Mouse (Mus musculus) limb, embryonic 11.5 days (tissue): ENCODE measurements around the gene 4930444G20Rik. TPM values are rescaled to one million over a fixed set of nuclear protein-coding genes. Genes with fewer than 3 reads are reported as not detected.
"Not testable (repeated sequence)": the region's sequence is repeated elsewhere in the genome, so short reads cannot be mapped to it uniquely, and the experiment has no call there.

Source experiments
- ATAC-seq: fragments of 200-750 bp; cut with Nextera tagmentation; 2 replicates; pipeline ENCODE4 v1.8.0; 2017; ENCODE audit warnings: low read depth; ENCODE audit not compliant: insufficient number of reproducible peaks, low FRiP score, low TSS enrichment
- DNase-seq: peaks from one replicate; pipeline ENCODE4 v3.0.0-alpha.2; 2015; ENCODE audit warnings: low spot score
- H3K27ac ChIP-seq: fragments of 300-500 bp; sonication (generic); replicated peaks from 2 replicates; pipeline ENCODE4 v1.5.1; 2014; ENCODE audit warnings: low read depth, mild to moderate bottlenecking, low read length
- H3K27me3 ChIP-seq: fragments of 300-500 bp; sonication (generic); 2 replicates; pipeline ENCODE4 v1.6.1; 2014; ENCODE audit warnings: mild to moderate bottlenecking, low read length, mixed read lengths; ENCODE audit not compliant: control insufficient read depth, insufficient read depth
- H3K36me3 ChIP-seq: fragments of 300-500 bp; sonication (generic); 2 replicates; pipeline ENCODE4 v1.6.1; 2014; ENCODE audit warnings: mild to moderate bottlenecking, low read length, moderate library complexity, mixed read lengths; ENCODE audit not compliant: control insufficient read depth, insufficient read depth
- H3K4me1 ChIP-seq: fragments of 300-500 bp; sonication (generic); 2 replicates; pipeline ENCODE4 v1.6.1; 2014; ENCODE audit warnings: low read length, mixed read lengths; ENCODE audit not compliant: control insufficient read depth, insufficient read depth
- H3K4me2 ChIP-seq: fragments of 300-500 bp; sonication (generic); 2 replicates; pipeline ENCODE4 v1.6.1; 2014; ENCODE audit warnings: low read depth, mild to moderate bottlenecking, moderate library complexity; ENCODE audit not compliant: severe bottlenecking
- H3K4me3 ChIP-seq: fragments of 300-500 bp; sonication (generic); 2 replicates; pipeline ENCODE4 v1.5.1; 2014; ENCODE audit warnings: low read depth, low read length
- H3K9ac ChIP-seq: fragments of 300-500 bp; sonication (generic); 2 replicates; pipeline ENCODE4 v1.6.1; 2014; ENCODE audit warnings: mild to moderate bottlenecking, low read length
- H3K9me3 ChIP-seq: fragments of 300-500 bp; sonication (generic); 2 replicates; pipeline ENCODE4 v1.6.1; 2016; ENCODE audit warnings: low read length; ENCODE audit not compliant: control insufficient read depth
- WGBS: fragments of 180-500 bp; shearing (Covaris S2); extraction: QIAGEN DNeasy Blood & Tissue Kit; methylation state at CpG from one replicate; pipeline ENCODE4 v1.1.7; 2014; 5-methylcytosine and 5-hydroxymethylcytosine counted together
- polyA plus RNA-seq: library from polyadenylated mRNA; unstranded; fragments of >200 nt; fragmentation: Nextera tagmentation; extraction: Ambion mirVana; gene quantifications from 2 replicates; pipeline ENCODE4 v1.2.1, GENCODE M21; 2014

4930444G20Rik gene
- polyA plus RNA-seq, 1 experiment from 2014 or later = not detected

DNA sequence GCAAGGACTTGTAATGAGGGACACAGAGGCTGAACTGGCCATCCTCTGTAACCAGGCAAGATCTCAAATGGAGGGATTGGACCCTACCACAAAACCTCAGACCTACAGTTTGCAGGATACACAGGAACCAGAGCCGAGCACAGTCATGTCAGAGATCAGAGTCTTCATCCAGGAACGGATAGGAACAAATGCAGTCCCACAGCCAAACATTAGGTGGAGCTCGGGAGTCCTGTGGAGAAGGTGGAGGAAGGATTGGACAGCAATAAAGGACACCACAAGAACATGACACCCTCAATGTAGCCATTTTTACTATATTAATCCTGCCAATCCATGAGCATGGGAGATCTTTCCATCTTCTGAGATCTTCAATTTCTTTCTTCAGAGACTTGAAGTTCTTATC lies 31.6 kb downstream of the 4930444G20Rik start:
- H3K27ac ChIP-seq, H3K9me3 ChIP-seq, H3K4me2 ChIP-seq, H3K9ac ChIP-seq, H3K4me3 ChIP-seq, H3K4me1 ChIP-seq, H3K36me3 ChIP-seq, ATAC-seq, H3K27me3 ChIP-seq: not testable (repeated sequence)
- DNase-seq = peak; percentile 71
- WGBS = 7% methylated on average over 3 of the region's 3 CpGs

DNA sequence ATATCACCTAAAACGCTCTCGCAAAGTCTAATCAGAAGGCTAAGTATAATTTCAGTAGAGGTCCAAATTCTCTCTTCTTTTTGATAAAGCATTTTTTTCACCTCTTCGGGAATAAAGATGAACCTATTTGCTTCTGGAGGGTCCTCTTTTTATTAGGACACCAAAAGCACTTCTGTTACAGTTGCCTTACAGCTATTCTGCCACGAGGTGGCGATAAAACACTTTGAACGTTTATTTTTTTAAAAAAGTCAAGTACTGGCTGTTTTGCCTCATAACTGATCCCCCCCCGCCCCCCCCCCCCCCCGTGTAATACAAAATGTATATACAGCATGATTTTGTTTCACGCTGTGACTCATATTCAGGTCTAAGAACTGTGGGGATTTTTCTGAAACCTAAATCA lies 33.6 kb downstream of the 4930444G20Rik start:
- Histone ChIP-seq H3K4me1 (no peaks in the 10 kb centered on the region), H3K27me3 (no peaks in the 10 kb centered on the region), H3K9ac (no peak overlapping the region), H3K4me2 (no peak overlapping the region), H3K9me3 (no peaks in the 10 kb centered on the region), H3K36me3 (no peaks in the 10 kb centered on the region), H3K4me3 (no peak overlapping the region), H3K27ac (no peak overlapping the region)
- ATAC-seq (no peak), DNase-seq (peak; percentile 36)
- 7% methylated on average over 9 of the region's 9 CpGs for WGBS

DNA sequence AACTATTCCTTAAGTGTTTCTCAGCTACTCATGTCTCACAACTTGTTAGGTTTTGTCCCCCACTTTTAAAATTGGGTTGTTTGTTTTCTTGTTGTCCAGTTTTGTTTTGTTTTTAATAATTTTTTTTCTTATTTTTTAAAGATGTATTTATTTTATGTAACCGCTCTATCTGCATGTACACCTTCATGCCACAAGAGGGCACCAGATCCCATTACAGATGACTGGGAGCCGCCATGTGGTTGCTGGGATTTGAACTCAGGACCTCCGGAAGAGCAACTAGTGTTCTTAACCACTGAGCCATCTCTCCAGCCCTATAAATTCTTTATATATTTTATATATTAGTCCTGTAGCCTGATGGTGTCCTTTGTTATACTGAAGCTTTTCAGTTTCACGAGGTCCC lies 49.3 kb downstream of the 4930444G20Rik start:
- 91% methylated on average over 4 of the region's 4 CpGs for WGBS
- H3K36me3 ChIP-seq = no peaks in the 10 kb centered on the region
- ATAC-seq (no peak), DNase-seq (no peak)
- H3K27me3 ChIP-seq = no peaks in the 10 kb centered on the region
- no peaks in the 10 kb centered on the region for H3K9me3 ChIP-seq
- H3K27ac ChIP-seq = no peak overlapping the region
- H3K4me3 ChIP-seq = no peak overlapping the region
- H3K9ac ChIP-seq = no peak overlapping the region
- H3K4me1 ChIP-seq = no peaks in the 10 kb centered on the region
- H3K4me2 ChIP-seq = no peak overlapping the region

DNA sequence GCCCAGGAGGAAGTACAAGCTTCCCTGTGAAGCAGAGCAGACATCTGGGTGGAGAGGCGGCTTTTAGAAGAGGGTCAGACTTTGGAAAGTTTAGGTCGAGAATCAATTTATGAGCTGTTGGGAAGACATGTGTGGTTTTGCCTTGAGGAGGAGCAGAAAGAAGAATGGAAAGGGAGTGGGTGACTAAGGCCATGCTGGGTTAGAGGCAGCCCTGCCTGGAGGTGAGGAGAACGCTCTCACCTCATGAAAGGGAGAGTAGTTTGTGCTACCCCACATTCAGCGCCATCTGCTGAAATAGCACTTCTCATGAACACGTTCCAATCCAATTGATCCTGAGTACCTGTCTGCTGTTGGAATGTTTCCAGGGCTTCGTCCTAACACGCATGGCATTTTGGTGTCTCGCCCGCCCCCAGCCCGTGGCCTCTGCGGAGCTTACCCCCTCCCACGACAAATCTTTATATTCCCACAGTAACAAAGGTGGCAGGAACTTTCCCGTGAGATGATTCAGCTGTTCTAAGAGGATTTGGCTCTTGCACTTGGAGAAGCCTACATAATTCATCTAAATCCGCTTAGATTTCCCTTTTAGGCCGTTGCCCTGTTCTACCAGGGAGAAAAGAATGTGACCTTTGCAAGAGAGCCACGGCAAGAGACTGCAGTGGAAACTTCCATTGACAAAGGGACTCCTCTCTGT lies 50.3 kb downstream of the 4930444G20Rik start:
- no peaks in the 10 kb centered on the region for H3K36me3 ChIP-seq
- DNase-seq = no peak
- 76% methylated on average over 16 of the region's 16 CpGs for WGBS

More for the DNA sequence above, 50.3 kb downstream of the 4930444G20Rik start:
- Histone ChIP-seq H3K4me2 (no peak overlapping the region), H3K27me3 (no peaks in the 10 kb centered on the region), H3K9me3 (no peaks in the 10 kb centered on the region), H3K4me3 (no peak overlapping the region), H3K9ac (no peak overlapping the region), H3K27ac (no peak overlapping the region), H3K4me1 (no peaks in the 10 kb centered on the region)
- no peak for ATAC-seq

Other genes with a start within 250 kb of the 4930444G20Rik start
- gene Sgk1, start 185.9 kb downstream of the 4930444G20Rik start, polyA plus RNA-seq = 23.3 and 27.4 TPM in 2 replicates
- 16.5 and 17.0 TPM in 2 replicates for gene E030030I06Rik, start 81.2 kb upstream of the 4930444G20Rik start, polyA plus RNA-seq
- 13.6 and 14.3 TPM in 2 replicates for gene Raet1e, start 90.5 kb upstream of the 4930444G20Rik start, polyA plus RNA-seq
- gene H60b, start 90.5 kb upstream of the 4930444G20Rik start, polyA plus RNA-seq = 0.18 and 0.23 TPM in 2 replicates